Mouse (Mus musculus) E14TG2a.4 (cell line): ENCODE data around the gene Gucy2f.

Source experiments
- CTCF ChIP-seq: conservative IDR thresholded peaks from 2 replicates; pipeline ENCODE4 v1.5.1; 2014; ENCODE audit warnings: low read length
- NANOG ChIP-seq: IDR thresholded peaks from 2 replicates; pipeline ENCODE4 v1.6.1; 2014; ENCODE audit warnings: borderline replicate concordance, low read length, mixed read lengths

DNA sequence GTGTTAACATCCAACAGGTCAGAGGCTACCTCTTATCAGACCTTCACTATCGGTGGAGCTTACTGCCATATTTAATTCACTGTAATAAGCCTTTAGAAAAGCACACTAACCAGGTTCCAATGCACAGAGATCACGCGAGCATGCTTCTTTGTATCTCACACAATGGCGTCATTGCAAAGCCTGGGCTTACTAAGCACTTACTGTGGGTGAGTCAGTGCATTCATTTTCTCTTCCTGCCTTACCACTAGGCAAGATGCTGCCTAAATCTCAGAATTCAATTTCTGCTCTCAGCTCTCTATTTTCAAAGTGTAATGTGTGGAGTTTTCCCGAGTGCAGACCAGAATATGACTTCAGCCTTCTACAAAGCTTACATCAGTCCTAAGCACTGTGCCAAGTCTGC is 101.2 kb downstream of the Gucy2f start:
- TF ChIP-seq CTCF (no peak), NANOG (no peak)
